Mouse (Mus musculus) leukemia stem cell, adult 10-12 weeks (primary cell): ENCODE data around the gene Fgfr4. TPM values are rescaled to one million over a fixed set of nuclear protein-coding genes. Genes with fewer than 3 reads are reported as not detected.

Source experiments
- polyA plus RNA-seq: library from polyadenylated mRNA; stranded (reverse); fragments of >175 nt; gene quantifications from 2 replicates; pipeline ENCODE4 v1.2.3, GENCODE M21; 2012; ENCODE audit warnings: low replicate concordance

Fgfr4 gene
- 0.10 and 0.15 TPM in 2 replicates for polyA plus RNA-seq

DNA sequence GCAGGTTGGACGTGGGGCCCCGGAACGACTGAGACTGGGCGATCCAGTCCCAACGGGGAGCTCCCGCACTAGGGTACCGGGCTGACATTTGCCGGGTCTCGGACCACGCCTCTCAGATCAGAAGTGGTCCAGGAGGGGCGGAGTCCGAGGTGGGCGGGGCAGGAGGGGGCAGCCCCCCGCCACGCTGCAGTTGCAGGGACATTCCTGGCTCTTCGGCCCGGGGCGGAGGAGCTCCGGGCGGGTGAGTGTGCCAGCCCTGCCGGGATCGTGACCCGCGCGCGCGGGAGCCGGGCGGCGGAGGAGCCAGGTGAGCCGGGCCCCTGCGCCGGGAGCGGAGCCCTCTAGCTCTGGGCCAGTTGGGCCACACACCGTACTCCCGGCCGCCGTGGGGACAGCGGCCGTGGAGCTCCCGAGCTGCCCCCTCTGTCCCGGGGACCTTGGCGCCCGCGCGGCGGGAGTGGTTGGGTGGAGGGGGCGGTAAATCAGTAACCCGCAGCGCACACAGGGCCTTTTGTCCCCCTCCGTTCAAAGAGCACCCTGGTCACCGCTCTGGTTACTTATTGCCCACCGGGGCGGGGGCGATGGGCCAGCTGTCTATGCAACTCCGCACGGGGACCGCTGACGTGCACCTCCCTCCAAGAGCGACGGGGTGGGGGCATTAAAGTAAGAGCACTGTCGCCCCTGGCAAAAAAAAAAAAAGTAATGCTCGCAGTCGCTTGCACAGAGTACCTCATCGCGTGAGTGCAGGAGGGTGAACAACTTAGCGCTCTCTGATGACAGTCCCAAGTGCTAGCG lies at the start of gene Fgfr4:
Gene Fgfr4 (plus strand): TSS at position 20 of the 795 bp plus-strand sequence.

DNA sequence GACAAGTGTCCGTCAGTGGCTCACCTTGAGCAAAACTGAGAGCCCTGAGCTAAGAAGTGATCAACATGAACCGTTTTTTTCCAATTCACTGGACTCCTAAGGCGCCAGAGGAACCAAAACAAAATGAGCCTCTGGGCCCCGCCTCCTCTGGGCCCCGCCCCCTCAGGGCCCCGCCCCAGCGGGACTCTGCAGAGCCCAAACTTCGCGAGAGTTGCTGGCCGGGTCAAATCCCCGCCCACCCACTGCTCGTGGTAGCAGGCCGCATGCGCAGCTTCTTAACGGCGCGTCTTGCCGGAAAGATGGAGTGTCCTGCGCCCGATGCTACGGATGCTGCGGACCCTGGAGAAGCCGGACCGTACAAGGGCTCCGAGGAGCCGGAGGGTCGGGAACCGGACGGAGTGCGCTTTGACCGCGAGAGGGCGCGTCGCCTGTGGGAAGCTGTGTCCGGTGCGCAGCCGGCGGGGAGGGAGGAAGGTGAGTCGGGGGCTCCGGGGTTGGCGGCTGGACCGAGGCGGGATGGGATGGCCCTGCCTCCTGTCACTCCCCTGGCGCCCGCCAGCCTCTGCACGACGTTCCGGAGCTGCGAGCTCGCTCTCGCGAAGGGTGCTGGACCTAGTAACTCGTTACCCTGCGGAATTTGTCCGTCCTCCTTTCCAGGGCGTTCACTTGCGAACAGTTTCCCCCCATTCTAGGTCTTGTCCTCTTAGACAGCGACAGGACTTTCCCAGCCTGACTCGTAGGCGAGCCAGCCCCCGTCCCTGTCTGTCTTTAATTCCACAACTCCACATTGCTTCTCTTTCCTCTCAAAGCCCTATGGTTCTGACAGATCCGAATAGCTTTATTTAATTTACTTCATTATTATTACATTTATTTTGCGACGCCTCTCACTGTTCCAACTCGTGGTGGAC lies 47.1 kb upstream of the Fgfr4 start, which contains the start of gene Zfp346:
Gene Zfp346 (plus strand): TSS at position 267 of the 908 bp plus-strand sequence.

GRCm38 (mm10) chr13:55133448-55133847 lies 19.0 kb upstream of the Fgfr4 start, which contains the start of gene Gm17617:
Gene Gm17617, minus strand, starts transcription at chr13:55133548.

GRCm38 (mm10) chr13:55209649-55210192 lies 57.3 kb downstream of the Fgfr4 start, which contains the start of gene Nsd1:
Gene Nsd1, plus strand, starts transcription at chr13:55209782.

Other genes with a start within 250 kb of the Fgfr4 start
- gene Unc5a, start 203.2 kb upstream of the Fgfr4 start, polyA plus RNA-seq, result 0.96 and 1.5 TPM in 2 replicates
- 2.9 and 4.8 TPM in 2 replicates for gene Hk3, start 131.3 kb upstream of the Fgfr4 start, polyA plus RNA-seq
- 2.4 and 3.0 TPM in 2 replicates for gene Uimc1, start 52.3 kb upstream of the Fgfr4 start, polyA plus RNA-seq
- 6.4 and 13.6 TPM in 2 replicates for gene Zfp346, start 47.3 kb upstream of the Fgfr4 start, polyA plus RNA-seq
- not detected in 2 replicates for gene Gm17617, start 19.1 kb upstream of the Fgfr4 start, polyA plus RNA-seq
- 8.3 and 20.7 TPM in 2 replicates for gene Nsd1, start 57.1 kb downstream of the Fgfr4 start, polyA plus RNA-seq
- gene Prelid1, start 167.9 kb downstream of the Fgfr4 start, polyA plus RNA-seq, result 179 and 301 TPM in 2 replicates
- 62.5 and 73.7 TPM in 2 replicates for gene Rab24, start 169.3 kb downstream of the Fgfr4 start, polyA plus RNA-seq
- gene Mxd3, start 177.2 kb downstream of the Fgfr4 start, polyA plus RNA-seq, result 21.1 and 29.5 TPM in 2 replicates
- gene Lman2, start 210.1 kb downstream of the Fgfr4 start, polyA plus RNA-seq, result 50.0 and 75.4 TPM in 2 replicates
- gene Rgs14, start 217.1 kb downstream of the Fgfr4 start, polyA plus RNA-seq, result 7.6 and 7.9 TPM in 2 replicates
- gene Slc34a1, start 245.5 kb downstream of the Fgfr4 start, polyA plus RNA-seq, result 0.12 TPM in 1 of 2 replicates, not detected in the other